Mouse (Mus musculus) neural tube, embryonic 12.5 days (tissue): ENCODE data around the gene Pwwp2b. TPM values are rescaled to one million over a fixed set of nuclear protein-coding genes. Genes with fewer than 3 reads are reported as not detected.
A peak's percentile ranks its signal among the peaks of the same experiment; 100 is the strongest.

Source experiments
- ATAC-seq: fragments of 200-750 bp; cut with Nextera tagmentation; 2 replicates; pipeline ENCODE4 v1.8.0; 2017; ENCODE audit warnings: low read depth, mild to moderate bottlenecking, moderate TSS enrichment, moderate library complexity; ENCODE audit not compliant: low FRiP score
- H3K27ac ChIP-seq: fragments of 300-500 bp; sonication (generic); 2 replicates; pipeline ENCODE4 v1.5.1; 2016
- H3K27me3 ChIP-seq: fragments of 300-500 bp; sonication (generic); replicated peaks from 2 replicates; pipeline ENCODE4 v1.6.1; 2016; ENCODE audit warnings: mild to moderate bottlenecking
- H3K36me3 ChIP-seq: fragments of 300-500 bp; sonication (generic); 2 replicates; pipeline ENCODE4 v1.6.1; 2016; ENCODE audit warnings: mild to moderate bottlenecking
- H3K4me1 ChIP-seq: fragments of 300-500 bp; sonication (generic); 2 replicates; pipeline ENCODE4 v1.6.1; 2016
- H3K4me2 ChIP-seq: fragments of 300-500 bp; sonication (generic); replicated peaks from 2 replicates; pipeline ENCODE4 v1.6.1; 2016; ENCODE audit warnings: mild to moderate bottlenecking
- H3K4me3 ChIP-seq: fragments of 300-500 bp; sonication (generic); 2 replicates; pipeline ENCODE4 v1.5.1; 2016
- H3K9ac ChIP-seq: fragments of 300-500 bp; sonication (generic); 2 replicates; pipeline ENCODE4 v1.6.1; 2016; ENCODE audit warnings: mild to moderate bottlenecking
- H3K9me3 ChIP-seq: fragments of 300-500 bp; sonication (generic); 2 replicates; pipeline ENCODE4 v1.6.1; 2016; ENCODE audit warnings: mild to moderate bottlenecking
- WGBS: fragments of 180-500 bp; shearing (Covaris S2); methylation state at CpG from one replicate; pipeline ENCODE4 v1.1.7; 2016; 5-methylcytosine and 5-hydroxymethylcytosine counted together
- polyA plus RNA-seq: library from polyadenylated mRNA; unstranded; fragments of >200 nt; fragmentation: Nextera tagmentation; extraction: Ambion mirVana; gene quantifications from 2 replicates; pipeline ENCODE4 v1.2.1, GENCODE M21; 2016

Pwwp2b gene
- polyA plus RNA-seq, 1 experiment from 2014 or later = 4.9 TPM

- no peaks in the 10 kb centered on the region for H3K4me1 ChIP-seq
- no peaks in the 10 kb centered on the region for H3K36me3 ChIP-seq
- H3K4me2 ChIP-seq = no peak overlapping the region
- no peak overlapping the region for H3K4me3 ChIP-seq
- 79% methylated on average over 6 of the region's 6 CpGs for WGBS
- no peak for ATAC-seq
- H3K9me3 ChIP-seq = no peaks in the 10 kb centered on the region
- no peaks in the 10 kb centered on the region for H3K27me3 ChIP-seq
- no peak overlapping the region for H3K9ac ChIP-seq
- H3K27ac ChIP-seq = no peak overlapping the region
These were observed 19.7 kb upstream of the Pwwp2b start for GRCm38 (mm10) chr7:139228447-139229171.

GRCm38 (mm10) chr7:139229837-139230236 is 18.4 kb upstream of the Pwwp2b start:
- Histone ChIP-seq H3K9ac (no peak overlapping the region), H3K27me3 (no peaks in the 10 kb centered on the region), H3K27ac (no peak overlapping the region), H3K4me3 (no peak overlapping the region), H3K4me1 (peaks cover 11% of the 10 kb centered on the region), H3K9me3 (no peaks in the 10 kb centered on the region), H3K36me3 (no peaks in the 10 kb centered on the region), H3K4me2 (no peak overlapping the region)
- WGBS = 83% methylated on average over 5 of the region's 5 CpGs
- no peak for ATAC-seq

- Histone ChIP-seq H3K4me1 (peaks cover 11% of the 10 kb centered on the region), H3K4me2 (no peak overlapping the region), H3K36me3 (no peaks in the 10 kb centered on the region), H3K27ac (no peak overlapping the region), H3K9me3 (no peaks in the 10 kb centered on the region), H3K9ac (no peak overlapping the region), H3K4me3 (no peak overlapping the region), H3K27me3 (no peaks in the 10 kb centered on the region)
- ATAC-seq = no peak
- WGBS = 74% methylated on average over 12 of the region's 12 CpGs
These were observed 18.0 kb upstream of the Pwwp2b start for GRCm38 (mm10) chr7:139230241-139230640.

- ATAC-seq = peak; percentile 78
These were observed 14.6 kb upstream of the Pwwp2b start for GRCm38 (mm10) chr7:139233714-139234113.

GRCm38 (mm10) chr7:139234426-139235188 is 13.7 kb upstream of the Pwwp2b start:
- H3K36me3 ChIP-seq = no peaks in the 10 kb centered on the region
- peak; percentile 64; the same call in 1 of the 2 replicates for ATAC-seq
- 7% methylated on average over 18 of the region's 18 CpGs for WGBS
- H3K27ac ChIP-seq = no peak overlapping the region
- H3K4me2 ChIP-seq = peak overlapping the region; percentile 38
- no peak overlapping the region for H3K4me3 ChIP-seq
- peaks cover 4% of the 10 kb centered on the region; the same call in 1 of the 2 replicates for H3K27me3 ChIP-seq
- H3K9ac ChIP-seq = no peak overlapping the region
- peaks cover 11% of the 10 kb centered on the region for H3K4me1 ChIP-seq
- H3K9me3 ChIP-seq = no peaks in the 10 kb centered on the region

More at GRCm38 (mm10) chr7:139233714-139234113, 14.6 kb upstream of the Pwwp2b start:
- H3K9me3 ChIP-seq = no peaks in the 10 kb centered on the region
- H3K27me3 ChIP-seq = peaks cover 4% of the 10 kb centered on the region; the same call in 1 of the 2 replicates
- peaks cover 11% of the 10 kb centered on the region for H3K4me1 ChIP-seq
- 2% methylated on average over 7 of the region's 7 CpGs for WGBS
- H3K27ac ChIP-seq = no peak overlapping the region
- no peak overlapping the region for H3K4me3 ChIP-seq
- H3K4me2 ChIP-seq = no peak overlapping the region
- no peaks in the 10 kb centered on the region for H3K36me3 ChIP-seq
- H3K9ac ChIP-seq = no peak overlapping the region

GRCm38 (mm10) chr7:139235651-139236358 is 12.5 kb upstream of the Pwwp2b start:
- Histone ChIP-seq H3K9ac (no peak overlapping the region), H3K36me3 (no peaks in the 10 kb centered on the region)
- no peak for ATAC-seq

GRCm38 (mm10) chr7:139239432-139239831 is 8.8 kb upstream of the Pwwp2b start:
- no peak overlapping the region for H3K4me2 ChIP-seq
- WGBS = 81% methylated on average over 3 of the region's 3 CpGs
- ATAC-seq = no peak

More at GRCm38 (mm10) chr7:139235651-139236358, 12.5 kb upstream of the Pwwp2b start:
- Histone ChIP-seq H3K4me3 (no peak overlapping the region), H3K4me1 (peaks cover 11% of the 10 kb centered on the region), H3K4me2 (no peak overlapping the region), H3K27ac (no peak overlapping the region), H3K27me3 (peaks cover 4% of the 10 kb centered on the region; the same call in 1 of the 2 replicates), H3K9me3 (no peaks in the 10 kb centered on the region)
- WGBS = 80% methylated on average over 12 of the region's 12 CpGs

GRCm38 (mm10) chr7:139246086-139246485 is 2.2 kb upstream of the Pwwp2b start:
- Histone ChIP-seq H3K4me2 (no peak overlapping the region), H3K27ac (no peak overlapping the region), H3K36me3 (no peaks in the 10 kb centered on the region), H3K4me1 (peaks cover 28% of the 10 kb centered on the region), H3K4me3 (no peak overlapping the region), H3K9me3 (no peaks in the 10 kb centered on the region), H3K9ac (no peak overlapping the region), H3K27me3 (peaks cover 41% of the 10 kb centered on the region)
- 81% methylated on average over 5 of the region's 5 CpGs for WGBS
- ATAC-seq = no peak

More at GRCm38 (mm10) chr7:139239432-139239831, 8.8 kb upstream of the Pwwp2b start:
- Histone ChIP-seq H3K27me3 (peaks cover 4% of the 10 kb centered on the region; the same call in 1 of the 2 replicates), H3K9me3 (no peaks in the 10 kb centered on the region), H3K36me3 (no peaks in the 10 kb centered on the region), H3K9ac (no peak overlapping the region), H3K4me3 (no peak overlapping the region), H3K27ac (no peak overlapping the region), H3K4me1 (peaks cover 3% of the 10 kb centered on the region; the same call in 1 of the 2 replicates)

GRCm38 (mm10) chr7:139246931-139247880 is 1.1 kb upstream of the Pwwp2b start:
- Histone ChIP-seq H3K27me3 (peaks cover 41% of the 10 kb centered on the region), H3K36me3 (no peaks in the 10 kb centered on the region), H3K9me3 (no peaks in the 10 kb centered on the region), H3K27ac (no peak overlapping the region), H3K4me2 (peak overlapping the region; percentile 95), H3K9ac (peak overlapping the region; percentile 85), H3K4me1 (peaks cover 34% of the 10 kb centered on the region), H3K4me3 (peak overlapping the region; percentile 58)
- 3% methylated on average over 38 of the region's 38 CpGs for WGBS
- ATAC-seq = peak; percentile 41; the same call in 1 of the 2 replicates

GRCm38 (mm10) chr7:139248615-139249405 is 528 bp downstream of the Pwwp2b start:
- H3K9me3 ChIP-seq = no peaks in the 10 kb centered on the region
- H3K27ac ChIP-seq = no peak overlapping the region
- H3K4me2 ChIP-seq = peak overlapping the region; percentile 95
- 1% methylated on average over 45 of the region's 45 CpGs for WGBS
- H3K4me1 ChIP-seq = peaks cover 35% of the 10 kb centered on the region
- no peaks in the 10 kb centered on the region for H3K36me3 ChIP-seq
- H3K4me3 ChIP-seq = peak overlapping the region; percentile 58
- peak; percentile 11; the same call in 1 of the 2 replicates for ATAC-seq
- H3K27me3 ChIP-seq = peaks cover 41% of the 10 kb centered on the region
- peak overlapping the region; percentile 85 for H3K9ac ChIP-seq
